8 mouse cellular contexts compared by ENCODE assay signal in the genomic region with DNA sequence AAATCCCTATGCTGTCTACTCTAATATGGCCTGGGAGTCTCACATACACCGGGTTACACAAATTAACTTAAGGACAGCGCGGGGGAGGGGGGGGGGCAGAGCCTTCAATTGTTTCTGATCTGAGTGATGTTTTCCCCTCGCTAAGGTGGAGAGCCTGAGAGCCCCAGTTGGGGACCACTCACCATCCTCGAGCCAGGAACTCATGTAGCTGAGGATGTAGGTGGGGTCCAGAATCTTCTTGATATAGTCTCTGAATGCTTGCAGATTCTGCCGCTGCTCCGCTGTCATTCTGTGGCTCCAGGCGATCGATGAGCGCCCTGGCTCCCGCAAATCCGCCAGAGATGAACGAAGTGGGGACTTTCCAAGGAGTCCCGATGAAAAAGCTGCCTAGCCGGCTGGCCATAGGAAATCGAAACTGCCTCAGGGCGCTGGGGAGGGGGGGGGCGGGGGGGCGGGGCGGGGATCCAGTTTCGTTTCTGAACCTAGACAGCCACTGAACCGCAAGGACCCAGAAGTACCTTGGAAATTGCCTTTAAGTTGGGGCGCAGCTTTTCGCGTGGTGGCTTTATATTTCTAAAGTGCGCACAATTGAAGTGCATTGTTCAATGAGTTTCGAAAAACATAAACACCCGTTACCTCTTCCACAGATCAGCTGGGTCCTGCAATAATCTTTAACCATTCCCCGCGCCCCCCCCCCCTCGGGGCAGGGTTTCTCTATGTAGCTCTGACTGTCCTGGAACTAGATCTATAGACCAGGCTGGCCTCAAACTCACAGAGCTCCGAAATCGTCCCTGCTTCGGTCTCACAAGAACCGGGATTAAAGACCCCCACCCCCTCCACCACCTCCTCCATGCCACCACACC. TPM values are rescaled to one million over a fixed set of nuclear protein-coding genes. Genes with fewer than 3 reads are reported as not detected.
A peak's percentile ranks its signal among the peaks of the same experiment; 100 is the strongest.
DNase-seq lines count a peak whose midpoint lies in the region; ATAC-seq and TF ChIP-seq lines count a peak whose summit lies in the region.

A gene (minus strand): TSS at position 420 of the 863 bp plus-strand sequence.

- TF ChIP-seq POLR2A in brain, embryonic 14.5 days (IDR thresholded peaks at IDR 0.05; ENCODE audit: borderline replicate concordance, extremely low read depth, insufficient read depth, insufficient read length, poor library complexity, severe bottlenecking) = no peak

- 3% methylated on average over 32 of the region's 35 CpGs for WGBS in forebrain, postnatal 0 days
- 5% methylated on average over 33 of the region's 35 CpGs for WGBS in hindbrain, embryonic 15.5 days
- WGBS in liver, embryonic 11.5 days = 3% methylated on average over 35 of the region's 35 CpGs

- peak; percentile 17 to 25 for DNase-seq in layer of hippocampus, postnatal 10 days (ENCODE audit: low spot score in 2 of 2)
- DNase-seq in layer of hippocampus, adult 9-10 months (ENCODE audit: low spot score) = no peak
- peak; percentile 53 for DNase-seq in brain, embryonic 14.5 days (ENCODE audit: low read depth)
- DNase-seq in forebrain, postnatal 0 days = peak; percentile 24
- peak; percentile 50 for DNase-seq in liver, embryonic 11.5 days (ENCODE audit: low spot score)
- peak; percentile 27 for DNase-seq in urinary bladder, postnatal 25 days (ENCODE audit: low spot score)

- no peak within 1 kb of the TSS; the same call in 1 of the 2 replicates for H3K27ac ChIP-seq in forebrain, postnatal 0 days (ENCODE audit: low read depth, low read length)
- no peak within 1 kb of the TSS for H3K27ac ChIP-seq in hindbrain, embryonic 15.5 days (replicated peaks)
- H3K27ac ChIP-seq in liver, embryonic 11.5 days (ENCODE audit: low read depth, low read length) = no peak within 1 kb of the TSS

- no peaks in the 10 kb centered on the region for H3K36me3 ChIP-seq in forebrain, postnatal 0 days (ENCODE audit: insufficient read depth)
- no peaks in the 10 kb centered on the region for H3K36me3 ChIP-seq in hindbrain, embryonic 15.5 days
- no peaks in the 10 kb centered on the region for H3K36me3 ChIP-seq in liver, embryonic 11.5 days (ENCODE audit: control insufficient read depth, insufficient read depth, low read length)

- no peak for TF ChIP-seq CTCF in brain, embryonic 14.5 days (IDR thresholded peaks at IDR 0.05; ENCODE audit: borderline replicate concordance, extremely low read depth, insufficient read depth, insufficient read length)
- TF ChIP-seq CTCF in forebrain, postnatal 0 days (IDR thresholded peaks at IDR 0.05; ENCODE audit: low read depth) = no peak

- no peaks in the 10 kb centered on the region for H3K9me3 ChIP-seq in forebrain, postnatal 0 days (ENCODE audit: low read length)
- H3K9me3 ChIP-seq in hindbrain, embryonic 15.5 days = no peaks in the 10 kb centered on the region
- H3K9me3 ChIP-seq in liver, embryonic 11.5 days (ENCODE audit: control insufficient read depth, low read length) = no peaks in the 10 kb centered on the region

- H3K9ac ChIP-seq in forebrain, postnatal 0 days = peak within 1 kb of the TSS; percentile 42; the same call in 1 of the 2 replicates
- peak within 1 kb of the TSS; percentile 41 for H3K9ac ChIP-seq in hindbrain, embryonic 15.5 days
- H3K9ac ChIP-seq in liver, embryonic 11.5 days (ENCODE audit: low read depth, low read length) = peak within 1 kb of the TSS; percentile 46

- no peak; the same call in 1 of the 2 replicates for ATAC-seq in forebrain, postnatal 0 days
- peak; percentile 54; the same call in 1 of the 2 replicates for ATAC-seq in hindbrain, embryonic 15.5 days (ENCODE audit: low FRiP score, low read depth)
- ATAC-seq in liver, embryonic 11.5 days (replicated peaks; ENCODE audit: low FRiP score) = 0 out of 2 replicates have a peak, but pooled peaks have one; percentile 23
- ATAC-seq in monocyte, adult 5-6 weeks (replicated peaks; ENCODE audit: insufficient number of reproducible peaks, low FRiP score, low TSS enrichment, poor library complexity, severe bottlenecking) = 0 out of 2 replicates have a peak, but pooled peaks have one; percentile 18

- peak within 1 kb of the TSS; percentile 40 for H3K4me3 ChIP-seq in forebrain, postnatal 0 days (ENCODE audit: low read depth, low read length)
- peak within 1 kb of the TSS; percentile 43 for H3K4me3 ChIP-seq in hindbrain, embryonic 15.5 days
- H3K4me3 ChIP-seq in liver, embryonic 11.5 days (ENCODE audit: low read depth, low read length) = peak within 1 kb of the TSS; percentile 63

- peak within 1 kb of the TSS; percentile 64 for H3K4me2 ChIP-seq in forebrain, postnatal 0 days (ENCODE audit: low read depth)
- H3K4me2 ChIP-seq in hindbrain, embryonic 15.5 days = peak within 1 kb of the TSS; percentile 71
- H3K4me2 ChIP-seq in liver, embryonic 11.5 days = peak within 1 kb of the TSS; percentile 93

- H3K4me1 ChIP-seq in forebrain, postnatal 0 days (ENCODE audit: insufficient read depth) = peaks cover 5% of the 10 kb centered on the region; the same call in 1 of the 2 replicates
- H3K4me1 ChIP-seq in hindbrain, embryonic 15.5 days (replicated peaks) = peaks cover 17% of the 10 kb centered on the region
- H3K4me1 ChIP-seq in liver, embryonic 11.5 days (replicated peaks; ENCODE audit: control insufficient read depth, insufficient read depth, low read length) = peaks cover 7% of the 10 kb centered on the region

- H3K27me3 ChIP-seq in forebrain, postnatal 0 days (ENCODE audit: insufficient read depth, low read length) = no peaks in the 10 kb centered on the region
- H3K27me3 ChIP-seq in hindbrain, embryonic 15.5 days = no peaks in the 10 kb centered on the region
- H3K27me3 ChIP-seq in liver, embryonic 11.5 days (replicated peaks; ENCODE audit: control insufficient read depth, insufficient read depth, low read length) = no peaks in the 10 kb centered on the region

RNA-seq across cellular contexts. Expression of the gene that starts here (rescaled TPM):
- 1 to 10 TPM; 4.4 to 5.3 TPM for total RNA-seq in layer of hippocampus, postnatal 10 days (2021)
- 1.6 and 2.8 TPM in 2 replicates for polyA plus RNA-seq in brain, embryonic 14.5 days (2012; rRNA removed)
- total RNA-seq in forebrain, postnatal 0 days (2014; rRNA removed) = 5.5 and 7.6 TPM in 2 replicates
- polyA plus RNA-seq in forebrain, postnatal 0 days (2015; fragmentation: Nextera tagmentation; extraction: Ambion mirVana) = 1.7 and 2.8 TPM in 2 replicates
- 3.3 TPM in 2 replicates for polyA plus RNA-seq in hindbrain, embryonic 15.5 days (2015; fragmentation: Nextera tagmentation; extraction: Ambion mirVana)
- polyA plus RNA-seq in liver, embryonic 11.5 days (2014; fragmentation: Nextera tagmentation; extraction: Ambion mirVana) = 2.5 and 2.9 TPM in 2 replicates
- total RNA-seq in monocyte, adult 5-6 weeks (2017) = 40.6 to 102 TPM (median 50.8 TPM) in 3 replicates
